Mouse (Mus musculus): ENCODE data around the gene Abhd12b.
A peak's percentile ranks its signal among the peaks of the same experiment; 100 is the strongest.

The Abhd12b gene

GRCm38 (mm10) chr12:70153842-70154241 is at the start of gene Abhd12b:
Gene Abhd12b (plus strand): TSS chr12:70154142.
- no peak for DNase-seq

- no peak for DNase-seq
Observed at GRCm38 (mm10) chr12:70104199-70104598, 49.7 kb upstream of the Abhd12b start.

GRCm38 (mm10) chr12:70104776-70105420 is 49.0 kb upstream of the Abhd12b start:
- no peak for DNase-seq

- DNase-seq, result no peak
Observed at GRCm38 (mm10) chr12:70105885-70106284, 48.1 kb upstream of the Abhd12b start.

- DNase-seq, result no peak
Observed at GRCm38 (mm10) chr12:70106508-70106907, 47.4 kb upstream of the Abhd12b start.

GRCm38 (mm10) chr12:70108104-70108503 is 45.8 kb upstream of the Abhd12b start:
- DNase-seq, result no peak

GRCm38 (mm10) chr12:70109921-70110320 is 44.0 kb upstream of the Abhd12b start:
- peak; percentile 28 for DNase-seq

GRCm38 (mm10) chr12:70110375-70111116 is 43.4 kb upstream of the Abhd12b start:
- DNase-seq, result peak; percentile 73

GRCm38 (mm10) chr12:70111117-70111366 is 42.9 kb upstream of the Abhd12b start:
- DNase-seq, result no peak

GRCm38 (mm10) chr12:70111367-70112089 is 42.4 kb upstream of the Abhd12b start:
- peak; percentile 77 for DNase-seq

GRCm38 (mm10) chr12:70112090-70112383 is 41.9 kb upstream of the Abhd12b start:
- no peak for DNase-seq

GRCm38 (mm10) chr12:70113351-70113750 is 40.6 kb upstream of the Abhd12b start, which contains the start of gene Nin:
Gene Nin (minus strand): TSS chr12:70113717.
- no peak for DNase-seq

- no peak for DNase-seq
Observed at GRCm38 (mm10) chr12:70117146-70117545, 36.8 kb upstream of the Abhd12b start.

GRCm38 (mm10) chr12:70118721-70119345 is 35.1 kb upstream of the Abhd12b start:
- peak; percentile 68 for DNase-seq

- no peak for DNase-seq
Observed at GRCm38 (mm10) chr12:70119552-70119951, 34.4 kb upstream of the Abhd12b start.

- DNase-seq, result no peak
Observed at GRCm38 (mm10) chr12:70126626-70127025, 27.3 kb upstream of the Abhd12b start.

- DNase-seq, result no peak
Observed at GRCm38 (mm10) chr12:70129105-70129504, 24.8 kb upstream of the Abhd12b start.

GRCm38 (mm10) chr12:70131042-70131675 is 22.8 kb upstream of the Abhd12b start:
- DNase-seq, result peak; percentile 51

- DNase-seq, result no peak
Observed at GRCm38 (mm10) chr12:70134627-70135235, 19.2 kb upstream of the Abhd12b start.

GRCm38 (mm10) chr12:70136185-70136756 is 17.7 kb upstream of the Abhd12b start:
- DNase-seq, result no peak

- no peak for DNase-seq
Observed at GRCm38 (mm10) chr12:70137095-70137494, 16.8 kb upstream of the Abhd12b start.

GRCm38 (mm10) chr12:70137626-70138025 is 16.3 kb upstream of the Abhd12b start:
- DNase-seq, result no peak
